ENCODE assay signal across 9 mouse cellular contexts in genomic region chr4:53832321-53832720, GRCm38 (mm10). TPM values are rescaled to one million over a fixed set of nuclear protein-coding genes. Genes with fewer than 3 reads are reported as not detected.
A peak's percentile ranks its signal among the peaks of the same experiment; 100 is the strongest.
DNase-seq lines count a peak whose midpoint lies in the region; ATAC-seq and TF ChIP-seq lines count a peak whose summit lies in the region.
"Had no signal": no experiment of that assay in that cellular context is flagged by ENCODE, and none has a peak within 500 bp of the region (broad histone marks: within the 10 kb centered on the region; RNA-seq: fewer than 3 reads in every experiment).

No protein-coding gene starts in this region.

- ATAC-seq in heart, embryonic 16.5 days (replicated peaks; ENCODE audit: extremely low read depth, insufficient read depth, low FRiP score): peak; percentile 69

- H3K36me3 ChIP-seq in heart, embryonic 16.5 days (ENCODE audit: control insufficient read depth, insufficient read depth): no peaks in the 10 kb centered on the region

- no peak for TF ChIP-seq CTCF in brain, embryonic 14.5 days (IDR thresholded peaks at IDR 0.05; ENCODE audit: borderline replicate concordance, extremely low read depth, insufficient read depth, insufficient read length)

- no peak overlapping the region for H3K9ac ChIP-seq in heart, embryonic 16.5 days (ENCODE audit: low read length)

- no peak for TF ChIP-seq POLR2A in brain, embryonic 14.5 days (IDR thresholded peaks at IDR 0.05; ENCODE audit: borderline replicate concordance, extremely low read depth, insufficient read depth, insufficient read length, poor library complexity, severe bottlenecking)

- peaks cover 12% of the 10 kb centered on the region for H3K4me1 ChIP-seq in heart, embryonic 16.5 days (ENCODE audit: control insufficient read depth, insufficient read depth, low read length)

- WGBS in heart, embryonic 16.5 days: 27% methylated on average over 3 of the region's 3 CpGs

- no peaks in the 10 kb centered on the region for H3K9me3 ChIP-seq in heart, embryonic 16.5 days (replicated peaks; ENCODE audit: control insufficient read depth, low read length)

- peak; percentile 29 for DNase-seq in kidney, postnatal 14 days
- no peak for DNase-seq in kidney, adult 11 months
- peak; percentile 29 for DNase-seq in brain, embryonic 14.5 days (ENCODE audit: low read depth)
- DNase-seq in lung, postnatal 14 days: peak; percentile 36
- no peak for DNase-seq in adrenal gland, adult 18-20 months (ENCODE audit: low spot score in 2 of 2)
- DNase-seq in cerebellum, adult 9-11 months: no peak
- no peak for DNase-seq in retina, embryonic 14.5 days (ENCODE audit: low spot score)

- no peak overlapping the region for H3K4me3 ChIP-seq in heart, embryonic 16.5 days (ENCODE audit: low read length)

- no peak overlapping the region for H3K27ac ChIP-seq in heart, embryonic 16.5 days (ENCODE audit: low read length)

- H3K4me2 ChIP-seq in heart, embryonic 16.5 days (ENCODE audit: low read depth, low read length): no peak overlapping the region

- H3K27me3 ChIP-seq in heart, embryonic 16.5 days (ENCODE audit: control insufficient read depth, insufficient read depth, low read length): no peaks in the 10 kb centered on the region

RNA-seq across cellular contexts. Expression of gene Tmem38b, which starts 6.5 kb away (rescaled TPM):
- 3.6 and 7.0 TPM in 2 replicates for polyA plus RNA-seq in brain, embryonic 14.5 days (2012; rRNA removed)
- polyA plus RNA-seq in heart, embryonic 16.5 days (2015; fragmentation: Nextera tagmentation; extraction: Ambion mirVana): 7.6 and 8.6 TPM in 2 replicates
- 10 to 100 TPM; 30.2 to 34.6 TPM for total RNA-seq in adrenal gland, adult 18-20 months (2021)

RNA-seq across cellular contexts. Expression of gene Tal2, which starts 52.8 kb away (rescaled TPM):
- polyA plus RNA-seq in brain, embryonic 14.5 days (2012; rRNA removed): 8.8 and 13.0 TPM in 2 replicates
- 0.11 TPM in 1 of 2 replicates, not detected in the other for polyA plus RNA-seq in heart, embryonic 16.5 days (2015; fragmentation: Nextera tagmentation; extraction: Ambion mirVana)
- total RNA-seq in adrenal gland, adult 18-20 months (2021): not detected
- polyA plus RNA-seq: liver, adult 2 months had no signal

Comparison
In these comparisons a context has a peak if more than half of its experiments do, and no peak if none do; other contexts are left out.
1. DNase-seq: peak in kidney, postnatal 14 days (single experiment), brain, embryonic 14.5 days (single experiment) and lung, postnatal 14 days (single experiment); none in kidney, adult 11 months (single experiment), adrenal gland, adult 18-20 months (0 of 2), cerebellum, adult 9-11 months (single experiment) and retina, embryonic 14.5 days (single experiment).